Mouse (Mus musculus) forebrain, embryonic 11.5 days (tissue): ENCODE results near the gene Slc31a1. TPM values are rescaled to one million over a fixed set of nuclear protein-coding genes. Genes with fewer than 3 reads are reported as not detected.
A peak's percentile ranks its signal among the peaks of the same experiment; 100 is the strongest.

Source experiments
- ATAC-seq: fragments of 200-750 bp; cut with Nextera tagmentation; replicated peaks from 2 replicates; pipeline ENCODE4 v1.8.0; 2017; ENCODE audit warnings: moderate TSS enrichment; ENCODE audit not compliant: low FRiP score
- DNase-seq: peaks from one replicate; pipeline ENCODE4 v3.0.0-alpha.2; 2017; ENCODE audit warnings: low spot score
- H3K27ac ChIP-seq: fragments of 300-500 bp; sonication (generic); 2 replicates; pipeline ENCODE4 v1.5.1; 2014; ENCODE audit warnings: low read depth, low read length
- H3K27me3 ChIP-seq: fragments of 300-500 bp; sonication (generic); 2 replicates; pipeline ENCODE4 v1.6.1; 2014; ENCODE audit warnings: mild to moderate bottlenecking, low read length, mixed read lengths; ENCODE audit not compliant: control insufficient read depth, insufficient read depth
- H3K36me3 ChIP-seq: fragments of 300-500 bp; sonication (generic); 2 replicates; pipeline ENCODE4 v1.6.1; 2014; ENCODE audit warnings: mild to moderate bottlenecking, low read length, moderate library complexity, mixed read lengths; ENCODE audit not compliant: control insufficient read depth, insufficient read depth
- H3K4me1 ChIP-seq: fragments of 300-500 bp; sonication (generic); replicated peaks from 2 replicates; pipeline ENCODE4 v1.6.1; 2014; ENCODE audit warnings: low read length, mixed read lengths; ENCODE audit not compliant: control insufficient read depth, insufficient read depth
- H3K4me2 ChIP-seq: fragments of 300-500 bp; sonication (generic); 2 replicates; pipeline ENCODE4 v1.6.1; 2014; ENCODE audit warnings: low read depth, mild to moderate bottlenecking, low read length, moderate library complexity, mixed read lengths; ENCODE audit not compliant: severe bottlenecking
- H3K4me3 ChIP-seq: fragments of 300-500 bp; sonication (generic); 2 replicates; pipeline ENCODE4 v1.5.1; 2014; ENCODE audit warnings: low read depth, low read length
- H3K9ac ChIP-seq: fragments of 300-500 bp; sonication (generic); 2 replicates; pipeline ENCODE4 v1.6.1; 2014; ENCODE audit warnings: low read length
- H3K9me3 ChIP-seq: fragments of 300-500 bp; sonication (generic); 2 replicates; pipeline ENCODE4 v1.6.1; 2016; ENCODE audit warnings: low read length, mixed read lengths; ENCODE audit not compliant: control insufficient read depth
- WGBS: fragments of 180-500 bp; shearing (Covaris S2); extraction: QIAGEN DNeasy Blood & Tissue Kit; methylation state at CpG from one replicate; pipeline ENCODE4 v1.1.7; 2014; 5-methylcytosine and 5-hydroxymethylcytosine counted together
- polyA plus RNA-seq: library from polyadenylated mRNA; unstranded; fragments of >200 nt; fragmentation: Nextera tagmentation; extraction: Ambion mirVana; gene quantifications from 2 replicates; pipeline ENCODE4 v1.2.1, GENCODE M21; 2014

Gene Slc31a1
- polyA plus RNA-seq, 1 experiment from 2014 or later = 49.9 TPM

- ATAC-seq = no peak
- no peak overlapping the region for H3K27ac ChIP-seq
- WGBS = 93% methylated on average over 1 of the region's 1 CpGs
- no peaks in the 10 kb centered on the region for H3K27me3 ChIP-seq
- H3K4me3 ChIP-seq = no peak overlapping the region
- H3K36me3 ChIP-seq = no peaks in the 10 kb centered on the region
- H3K9me3 ChIP-seq = no peaks in the 10 kb centered on the region
- 0 out of 2 replicates have a peak, but pooled peaks cover 2% of the 10 kb centered on the region for H3K4me1 ChIP-seq
- no peak for DNase-seq
- H3K4me2 ChIP-seq = no peak overlapping the region
- H3K9ac ChIP-seq = no peak overlapping the region
Observed at GRCm38 (mm10) chr4:62357631-62358148, 2.8 kb upstream of the Slc31a1 start.

- Histone ChIP-seq H3K27me3 (no peaks in the 10 kb centered on the region), H3K9me3 (no peaks in the 10 kb centered on the region), H3K4me1 (0 out of 2 replicates have a peak, but pooled peaks cover 2% of the 10 kb centered on the region), H3K4me2 (peak overlapping the region; percentile 46), H3K4me3 (peak overlapping the region; percentile 70), H3K36me3 (no peaks in the 10 kb centered on the region), H3K9ac (peak overlapping the region; percentile 69), H3K27ac (no peak overlapping the region)
- ATAC-seq (no peak), DNase-seq (no peak)
- WGBS = 60% methylated on average over 7 of the region's 7 CpGs
Observed at GRCm38 (mm10) chr4:62359256-62359775, 1.2 kb upstream of the Slc31a1 start.

GRCm38 (mm10) chr4:62360805-62361455 is 403 bp downstream of the Slc31a1 start:
- H3K9ac ChIP-seq = peak overlapping the region; percentile 69
- H3K9me3 ChIP-seq = no peaks in the 10 kb centered on the region
- H3K36me3 ChIP-seq = no peaks in the 10 kb centered on the region
- ATAC-seq (peak; percentile 13; the same call in 1 of the 2 replicates), DNase-seq (no peak)
- peak overlapping the region; percentile 60 for H3K4me2 ChIP-seq
- peak overlapping the region; percentile 70 for H3K4me3 ChIP-seq
- under 1% methylated on average over 22 of the region's 22 CpGs for WGBS
- H3K27ac ChIP-seq = no peak overlapping the region
- no peaks in the 10 kb centered on the region for H3K27me3 ChIP-seq
- H3K4me1 ChIP-seq = 0 out of 2 replicates have a peak, but pooled peaks cover 2% of the 10 kb centered on the region

DNA sequence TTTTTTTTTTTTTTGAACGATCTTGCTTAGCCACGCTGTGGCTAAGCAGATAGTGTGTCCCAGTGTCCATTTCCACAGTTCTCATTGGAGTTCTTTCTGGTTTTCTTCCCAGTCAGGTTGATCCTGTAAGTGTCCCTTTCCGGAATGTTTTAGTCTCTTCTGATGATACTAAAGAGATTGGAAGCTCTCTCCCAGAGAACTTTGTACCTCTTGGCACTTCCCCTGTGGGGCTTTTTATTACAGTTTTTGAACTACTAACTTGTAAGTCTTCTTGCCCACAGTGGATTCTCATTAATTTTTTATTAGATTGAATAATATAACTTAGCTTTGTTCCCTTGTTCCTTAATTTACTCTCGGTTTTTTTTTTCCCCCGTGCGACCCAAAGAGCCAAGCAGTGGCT is 1.0 kb downstream of the Slc31a1 start:
- H3K4me1 ChIP-seq = 0 out of 2 replicates have a peak, but pooled peaks cover 2% of the 10 kb centered on the region
- no peak for ATAC-seq
- WGBS = 61% methylated on average over 6 of the region's 6 CpGs
- H3K9me3 ChIP-seq = no peaks in the 10 kb centered on the region
- no peak for DNase-seq
- peak overlapping the region; percentile 60 for H3K4me2 ChIP-seq
- H3K36me3 ChIP-seq = no peaks in the 10 kb centered on the region
- no peaks in the 10 kb centered on the region for H3K27me3 ChIP-seq
- peak overlapping the region; percentile 70 for H3K4me3 ChIP-seq
- no peak overlapping the region for H3K27ac ChIP-seq
- peak overlapping the region; percentile 1; the same call in 1 of the 2 replicates for H3K9ac ChIP-seq

DNA sequence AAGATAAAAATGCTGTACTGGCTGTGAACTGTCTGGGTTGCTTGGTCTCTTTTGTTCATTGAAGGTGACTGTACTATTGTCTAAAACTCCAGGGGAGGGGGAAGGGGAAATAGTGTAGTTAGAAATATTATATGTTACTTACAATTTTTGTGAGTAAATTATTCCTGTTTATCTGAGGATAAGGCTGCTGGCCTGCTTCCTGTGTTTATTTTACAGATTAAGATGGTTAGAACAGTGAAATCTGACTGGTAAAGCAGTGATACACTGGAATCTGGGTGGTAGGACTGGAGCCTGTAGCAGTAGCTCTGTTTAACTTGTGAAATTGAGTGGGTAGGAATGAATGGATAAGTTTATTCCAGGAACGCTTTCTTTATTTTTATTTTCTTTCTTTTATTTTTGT is 1.5 kb downstream of the Slc31a1 start:
- WGBS = 94% methylated on average over 1 of the region's 1 CpGs
- H3K27ac ChIP-seq = no peak overlapping the region

DNA sequence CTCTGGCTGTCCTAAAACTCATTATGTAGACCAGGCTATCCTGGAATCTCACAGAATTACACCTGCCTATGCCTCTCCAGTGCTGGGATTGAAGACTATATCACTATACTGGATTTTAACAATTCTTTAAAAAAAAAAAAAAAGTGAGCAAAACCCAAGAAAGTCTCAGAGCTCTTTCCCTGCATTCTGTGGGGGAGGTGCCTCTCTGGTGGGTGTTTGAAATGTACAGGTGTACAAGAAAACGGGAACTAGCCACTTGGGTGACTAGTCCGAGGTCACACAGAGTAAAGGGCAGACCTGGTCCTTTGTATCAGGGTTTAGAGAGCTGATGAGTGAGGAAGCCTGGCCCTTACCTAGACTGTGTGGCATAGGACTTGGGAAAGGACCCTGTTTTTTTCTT is 1.9 kb downstream of the Slc31a1 start:
- Histone ChIP-seq H3K4me3 (no peak overlapping the region), H3K4me1 (0 out of 2 replicates have a peak, but pooled peaks cover 2% of the 10 kb centered on the region), H3K4me2 (no peak overlapping the region), H3K36me3 (no peaks in the 10 kb centered on the region), H3K9ac (no peak overlapping the region), H3K27me3 (no peaks in the 10 kb centered on the region), H3K9me3 (no peaks in the 10 kb centered on the region), H3K27ac (no peak overlapping the region)
- ATAC-seq (no peak), DNase-seq (no peak)
- 92% methylated on average over 2 of the region's 2 CpGs for WGBS

More for the DNA sequence above, 1.5 kb downstream of the Slc31a1 start:
- H3K4me3 ChIP-seq = peak overlapping the region; percentile 70; the same call in 1 of the 2 replicates
- ATAC-seq (no peak), DNase-seq (no peak)
- H3K9me3 ChIP-seq = no peaks in the 10 kb centered on the region
- no peaks in the 10 kb centered on the region for H3K36me3 ChIP-seq
- H3K9ac ChIP-seq = peak overlapping the region; percentile 1; the same call in 1 of the 2 replicates
- H3K4me1 ChIP-seq = 0 out of 2 replicates have a peak, but pooled peaks cover 2% of the 10 kb centered on the region
- peak overlapping the region; percentile 60; the same call in 1 of the 2 replicates for H3K4me2 ChIP-seq
- no peaks in the 10 kb centered on the region for H3K27me3 ChIP-seq

DNA sequence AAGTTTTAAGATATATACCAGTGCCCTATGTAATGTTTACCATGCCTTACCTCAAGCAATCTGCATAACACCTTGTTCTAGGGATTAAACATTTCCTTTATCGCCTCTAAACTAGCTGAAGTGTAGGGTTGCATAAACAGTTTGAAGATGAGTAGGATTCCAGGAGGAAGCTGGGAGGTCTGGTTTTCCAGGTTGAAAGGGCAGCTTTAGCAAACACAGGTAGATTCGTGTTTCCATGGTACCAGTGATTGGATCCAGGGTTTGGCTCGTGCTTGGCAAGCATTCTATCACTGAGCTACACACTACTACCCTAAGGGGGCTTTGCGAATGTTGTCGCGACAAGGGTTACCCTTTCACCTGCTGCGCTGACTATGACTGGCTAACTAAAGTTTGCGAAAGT is 3.8 kb downstream of the Slc31a1 start:
- no peaks in the 10 kb centered on the region for H3K9me3 ChIP-seq
- 91% methylated on average over 8 of the region's 8 CpGs for WGBS
- DNase-seq (no peak), ATAC-seq (no peak)
- no peak overlapping the region for H3K4me3 ChIP-seq
- H3K9ac ChIP-seq = no peak overlapping the region
- H3K36me3 ChIP-seq = no peaks in the 10 kb centered on the region
- H3K4me2 ChIP-seq = no peak overlapping the region
- H3K27me3 ChIP-seq = no peaks in the 10 kb centered on the region
- H3K27ac ChIP-seq = no peak overlapping the region
- 0 out of 2 replicates have a peak, but pooled peaks cover 2% of the 10 kb centered on the region for H3K4me1 ChIP-seq

GRCm38 (mm10) chr4:62366291-62366690 is 5.8 kb downstream of the Slc31a1 start:
- no peak for ATAC-seq
- Histone ChIP-seq H3K36me3 (no peaks in the 10 kb centered on the region), H3K27me3 (no peaks in the 10 kb centered on the region), H3K9me3 (no peaks in the 10 kb centered on the region), H3K27ac (no peak overlapping the region), H3K4me2 (no peak overlapping the region), H3K4me1 (0 out of 2 replicates have a peak, but pooled peaks cover 2% of the 10 kb centered on the region), H3K4me3 (no peak overlapping the region), H3K9ac (no peak overlapping the region)
- WGBS = 87% methylated on average over 4 of the region's 4 CpGs
- DNase-seq = no peak
